Mouse (Mus musculus): Measurements from ENCODE around the gene Fut2.

- TF ChIP-seq CTCF (IDR thresholded peaks at IDR 0.05; ENCODE audit: low read depth) (no peak), EP300 (optimal IDR thresholded peaks at IDR 0.05) (no peak)
Observed at GRCm38 (mm10) chr7:45621443-45621842, 44.8 kb downstream of the Fut2 start, which contains the start of gene Izumo1.

Measured in stomach, postnatal 0 days (tissue).